Mouse (Mus musculus): Measurements from ENCODE around the gene Add2.

The Add2 gene

GRCm38 (mm10) chr6:86129872-86130498 is 101.5 kb downstream of the Add2 start:
- no peak for DNase-seq (ENCODE audit: extremely low spot score, low read depth, low spot score)

- DNase-seq (ENCODE audit: extremely low spot score, low read depth, low spot score), result no peak
Measured at GRCm38 (mm10) chr6:86133882-86134281, 105.4 kb downstream of the Add2 start.

- DNase-seq (ENCODE audit: extremely low spot score, low read depth, low spot score), result no peak
Measured at GRCm38 (mm10) chr6:86136206-86136605, 107.7 kb downstream of the Add2 start.

GRCm38 (mm10) chr6:86141284-86141683 is 112.8 kb downstream of the Add2 start:
- no peak for DNase-seq (ENCODE audit: extremely low spot score, low read depth, low spot score)

GRCm38 (mm10) chr6:86141820-86142219 is 113.3 kb downstream of the Add2 start:
- DNase-seq (ENCODE audit: extremely low spot score, low read depth, low spot score), result peak; percentile 47

- no peak for DNase-seq (ENCODE audit: extremely low spot score, low read depth, low spot score)
Measured at GRCm38 (mm10) chr6:86144986-86145385, 116.5 kb downstream of the Add2 start.

- no peak for DNase-seq (ENCODE audit: extremely low spot score, low read depth, low spot score)
Measured at GRCm38 (mm10) chr6:86148518-86148917, 120.0 kb downstream of the Add2 start.

- DNase-seq (ENCODE audit: extremely low spot score, low read depth, low spot score), result no peak
Measured at GRCm38 (mm10) chr6:86149001-86149400, 120.5 kb downstream of the Add2 start.

- DNase-seq (ENCODE audit: extremely low spot score, low read depth, low spot score), result no peak
Measured at GRCm38 (mm10) chr6:86152676-86153075, 124.2 kb downstream of the Add2 start.

GRCm38 (mm10) chr6:86153436-86153990 is 125.0 kb downstream of the Add2 start:
- DNase-seq (ENCODE audit: extremely low spot score, low read depth, low spot score), result no peak

GRCm38 (mm10) chr6:86154006-86154405 is 125.5 kb downstream of the Add2 start:
- no peak for DNase-seq (ENCODE audit: extremely low spot score, low read depth, low spot score)

- no peak for DNase-seq (ENCODE audit: extremely low spot score, low read depth, low spot score)
Measured at GRCm38 (mm10) chr6:86154481-86154880, 126.0 kb downstream of the Add2 start.

- no peak for DNase-seq (ENCODE audit: extremely low spot score, low read depth, low spot score)
Measured at GRCm38 (mm10) chr6:86157253-86158234, 129.1 kb downstream of the Add2 start.

- DNase-seq (ENCODE audit: extremely low spot score, low read depth, low spot score), result no peak
Measured at GRCm38 (mm10) chr6:86160878-86161277, 132.4 kb downstream of the Add2 start.

GRCm38 (mm10) chr6:86161586-86161985 is 133.1 kb downstream of the Add2 start:
- no peak for DNase-seq (ENCODE audit: extremely low spot score, low read depth, low spot score)

- no peak for DNase-seq (ENCODE audit: extremely low spot score, low read depth, low spot score)
Measured at GRCm38 (mm10) chr6:86164028-86164427, 135.5 kb downstream of the Add2 start.

- DNase-seq (ENCODE audit: extremely low spot score, low read depth, low spot score), result no peak
Measured at GRCm38 (mm10) chr6:86166426-86166825, 137.9 kb downstream of the Add2 start.

GRCm38 (mm10) chr6:86167851-86168250 is 139.4 kb downstream of the Add2 start:
- no peak for DNase-seq (ENCODE audit: extremely low spot score, low read depth, low spot score)

- DNase-seq (ENCODE audit: extremely low spot score, low read depth, low spot score), result no peak
Measured at GRCm38 (mm10) chr6:86169166-86169565, 140.7 kb downstream of the Add2 start.

Measured in hindlimb bud, embryonic 11.5 days (tissue).